Comparison of ENCODE assay signal across 25 mouse cellular contexts in genomic region chr12:70715836-70716235, GRCm38 (mm10).
"Had no signal": no experiment of that assay in that cellular context is flagged by ENCODE, and none has a peak within 500 bp of the region (broad histone marks: within the 10 kb centered on the region; RNA-seq: fewer than 3 reads in every experiment).

No protein-coding gene starts in this region.

- ATAC-seq: hindbrain, postnatal 0 days; inflammation-experienced regulatory T-cells, adult 6 months; intestine, embryonic 15.5 days; intestine, postnatal 0 days; liver, embryonic 12.5 days had no signal

- H3K27ac ChIP-seq: heart, embryonic 10.5 days; heart, embryonic 13.5 days; heart, embryonic 15.5 days; hindbrain, embryonic 13.5 days; hindbrain, embryonic 15.5 days; hindbrain, postnatal 0 days; intestine, embryonic 15.5 days; limb, embryonic 13.5 days; limb, embryonic 15.5 days; liver, embryonic 12.5 days; liver, embryonic 14.5 days had no signal

- H3K4me3 ChIP-seq: heart, embryonic 10.5 days; heart, embryonic 13.5 days; heart, embryonic 15.5 days; hindbrain, embryonic 13.5 days; hindbrain, embryonic 15.5 days; intestine, embryonic 15.5 days; limb, embryonic 13.5 days; limb, embryonic 15.5 days; liver, embryonic 12.5 days had no signal

- DNase-seq: gastrocnemius, postnatal 14 days; gastrocnemius, postnatal 36 days; heart, adult 18-20 months; heart, postnatal 14 days; heart, postnatal 36 days; kidney, adult 18-20 months; kidney, adult 8-10 months; kidney, postnatal 10 days; kidney, postnatal 25 days; layer of hippocampus, adult 9-11 months; layer of hippocampus, postnatal 36 days; left cerebral cortex, postnatal 4 days had no signal
